Mouse (Mus musculus) CH12.LX (cell line): ENCODE results near the gene Srbd1.

Source experiments
- CHD1 ChIP-seq: IDR thresholded peaks from 2 replicates; pipeline ENCODE4 v1.6.1; 2012; ENCODE audit warnings: low read depth, low read length, improper control_type of control experiment, inconsistent platforms
- CTCF ChIP-seq, 2 experiments: IDR thresholded peaks in 1 of 2; conservative IDR thresholded peaks in 1 of 2; 2 replicates each; pipeline ENCODE4 v1.5.1; 2011 to 2012; ENCODE audit warnings: low read depth in 2 of 2, low read length in 2 of 2, improper control_type of control experiment in 1 of 2, inconsistent platforms in 1 of 2, mild to moderate bottlenecking in 1 of 2, moderate library complexity in 1 of 2
- IRF4 ChIP-seq: IDR thresholded peaks from 2 replicates; pipeline ENCODE4 v1.6.1; 2014; ENCODE audit warnings: low read depth, mild to moderate bottlenecking, inconsistent platforms, low read length, improper control_type of control experiment
- JUND ChIP-seq: conservative IDR thresholded peaks from 2 replicates; pipeline ENCODE4 v1.6.1; 2011; ENCODE audit warnings: low read depth, low read length, improper control_type of control experiment
- KAT2A ChIP-seq: IDR thresholded peaks from 2 replicates; pipeline ENCODE4 v1.6.1; 2012; ENCODE audit warnings: low read length, improper control_type of control experiment, inconsistent platforms; ENCODE audit not compliant: insufficient replicate concordance
- NELFE ChIP-seq: IDR thresholded peaks from 2 replicates; pipeline ENCODE4 v1.6.1; 2011; ENCODE audit warnings: low read depth, low read length, improper control_type of control experiment
- POLR2A ChIP-seq: IDR thresholded peaks from 2 replicates; pipeline ENCODE4 v1.6.1; 2011; ENCODE audit warnings: low read depth, mild to moderate bottlenecking, improper control_type of control experiment, low read length
- POLR2AphosphoS2 ChIP-seq: IDR thresholded peaks from 2 replicates; pipeline ENCODE4 v1.6.1; 2011; ENCODE audit warnings: low read depth, low read length, improper control_type of control experiment
- ZC3H11A ChIP-seq: IDR thresholded peaks from 2 replicates; pipeline ENCODE4 v1.6.1; 2012; ENCODE audit warnings: low read depth, mild to moderate bottlenecking, inconsistent platforms, low read length, improper control_type of control experiment

GRCm38 (mm10) chr17:86040221-86040984 lies 104.6 kb downstream of the Srbd1 start:
- TF ChIP-seq POLR2A (no peak), CTCF (conservative IDR thresholded peaks at IDR 0.05 in 1 of 2, IDR thresholded peaks at IDR 0.05 in 1 of 2; ENCODE audit: low read depth in 2 of 2, low read length in 2 of 2) (no peak), JUND (peak; percentile 73), CHD1 (no peak), ZC3H11A (no peak), IRF4 (peak; percentile 69), POLR2AphosphoS2 (no peak), KAT2A (no peak), NELFE (no peak)
